Mouse (Mus musculus): ENCODE results near the gene Spn. TPM values are rescaled to one million over a fixed set of nuclear protein-coding genes. Genes with fewer than 3 reads are reported as not detected.

The Spn gene
- polyA plus RNA-seq, 1 experiment from 2014 or later, result not detected

DNA sequence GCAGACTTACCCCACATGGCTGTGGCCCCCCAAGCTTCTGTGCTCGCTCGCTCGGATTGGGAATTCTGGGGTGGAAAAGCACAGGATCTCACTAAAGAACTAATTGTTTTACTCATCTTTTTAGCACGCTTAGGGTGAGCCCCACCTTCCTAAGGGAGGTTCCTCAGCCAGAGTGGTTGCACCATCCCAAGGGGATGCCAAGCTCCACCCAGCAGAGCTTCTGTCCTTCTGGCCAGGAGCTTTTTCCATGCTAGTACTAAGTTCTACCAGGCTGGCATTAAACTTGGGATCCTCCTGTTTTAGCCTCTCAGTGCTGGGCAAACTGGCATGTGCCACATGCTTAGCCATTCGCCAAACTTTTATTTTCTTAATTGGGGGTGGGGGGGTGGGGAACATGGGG lies 24.9 kb upstream of the Spn start:
- ATAC-seq (ENCODE audit: insufficient number of reproducible peaks, insufficient read depth, low FRiP score, low TSS enrichment), result no peak
- H3K27ac ChIP-seq, result no peak overlapping the region
- H3K4me2 ChIP-seq (replicated peaks), result no peak overlapping the region
- no peaks in the 10 kb centered on the region for H3K4me1 ChIP-seq
- WGBS, result 83% methylated on average over 5 of the region's 5 CpGs
- H3K9ac ChIP-seq, result no peak overlapping the region
- H3K4me3 ChIP-seq, result no peak overlapping the region
- H3K36me3 ChIP-seq, result no peaks in the 10 kb centered on the region
- H3K9me3 ChIP-seq, result no peaks in the 10 kb centered on the region
- H3K27me3 ChIP-seq, result no peaks in the 10 kb centered on the region

DNA sequence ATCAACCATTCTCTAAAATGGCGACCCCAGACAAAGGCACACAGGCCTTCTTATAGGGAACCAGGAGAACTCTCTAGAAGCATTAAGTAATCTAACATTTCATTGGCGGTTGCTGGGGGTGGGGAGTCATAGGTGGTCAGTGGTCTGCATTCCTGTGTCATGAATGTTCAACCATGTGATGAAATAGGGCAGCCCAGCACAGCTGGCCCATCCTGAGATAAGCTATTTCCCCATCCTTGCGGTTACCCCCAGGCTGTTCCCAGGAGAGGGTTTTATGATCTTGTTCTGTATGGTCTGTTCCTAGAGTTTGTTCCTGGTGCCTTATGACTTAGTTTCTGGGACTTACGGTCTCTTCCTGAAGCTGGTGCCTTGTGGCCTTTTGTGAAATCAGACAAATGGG lies 19.9 kb upstream of the Spn start:
- WGBS, result 89% methylated on average over 4 of the region's 4 CpGs
- Histone ChIP-seq H3K9ac (no peak overlapping the region), H3K4me1 (no peaks in the 10 kb centered on the region), H3K9me3 (no peaks in the 10 kb centered on the region), H3K27ac (no peak overlapping the region), H3K4me3 (no peak overlapping the region), H3K4me2 (replicated peaks) (no peak overlapping the region), H3K27me3 (no peaks in the 10 kb centered on the region), H3K36me3 (no peaks in the 10 kb centered on the region)
- ATAC-seq (ENCODE audit: insufficient number of reproducible peaks, insufficient read depth, low FRiP score, low TSS enrichment), result no peak

DNA sequence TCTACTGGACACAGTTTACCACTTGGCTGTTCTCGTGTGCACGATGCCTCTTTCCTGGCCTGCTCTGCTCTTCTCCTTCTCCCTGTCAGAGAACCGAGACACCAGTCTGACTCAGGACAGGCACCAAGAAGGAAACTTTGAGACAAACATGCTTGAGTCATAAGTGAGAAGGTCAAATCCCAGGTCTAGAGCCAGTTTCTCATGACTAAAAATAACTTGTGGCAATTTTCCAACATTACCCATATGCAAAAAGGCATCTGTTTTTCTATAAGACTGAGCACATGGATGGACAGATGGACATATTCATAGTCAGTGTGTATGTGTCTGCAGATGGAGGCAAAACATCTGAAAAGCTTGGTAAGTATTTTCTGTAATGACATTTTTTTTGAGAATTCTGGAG lies 15.9 kb upstream of the Spn start:
- H3K4me2 ChIP-seq (replicated peaks), result no peak overlapping the region
- H3K4me3 ChIP-seq, result no peak overlapping the region
- H3K36me3 ChIP-seq, result no peaks in the 10 kb centered on the region
- H3K27me3 ChIP-seq, result no peaks in the 10 kb centered on the region
- no peaks in the 10 kb centered on the region for H3K4me1 ChIP-seq
- no peaks in the 10 kb centered on the region for H3K9me3 ChIP-seq
- no peak for ATAC-seq (ENCODE audit: insufficient number of reproducible peaks, insufficient read depth, low FRiP score, low TSS enrichment)
- 86% methylated on average over 3 of the region's 3 CpGs for WGBS
- no peak overlapping the region for H3K27ac ChIP-seq
- no peak overlapping the region for H3K9ac ChIP-seq

DNA sequence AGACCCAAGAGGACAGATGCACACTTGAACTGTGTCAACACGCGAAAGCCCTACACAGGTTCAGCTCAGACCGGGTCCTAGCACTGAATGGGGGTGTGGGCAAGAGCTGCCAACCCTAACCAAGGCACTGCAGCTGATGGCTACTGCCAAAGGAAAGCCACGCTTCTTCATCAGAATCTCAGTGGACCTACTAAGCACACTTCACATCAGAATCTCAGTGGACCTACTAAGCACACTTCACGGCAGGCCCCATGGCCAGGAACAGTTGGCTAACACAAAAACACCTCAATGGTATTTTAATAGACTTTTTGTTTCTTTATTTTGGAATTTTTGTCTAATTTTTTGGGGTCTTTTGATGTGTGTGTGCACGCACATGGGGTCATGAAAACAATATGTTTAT lies 14.8 kb upstream of the Spn start:
- Histone ChIP-seq H3K36me3 (no peaks in the 10 kb centered on the region), H3K9ac (no peak overlapping the region), H3K4me2 (replicated peaks) (no peak overlapping the region), H3K4me3 (no peak overlapping the region), H3K4me1 (no peaks in the 10 kb centered on the region), H3K9me3 (no peaks in the 10 kb centered on the region), H3K27me3 (no peaks in the 10 kb centered on the region), H3K27ac (no peak overlapping the region)
- 89% methylated on average over 6 of the region's 6 CpGs for WGBS
- no peak for ATAC-seq (ENCODE audit: insufficient number of reproducible peaks, insufficient read depth, low FRiP score, low TSS enrichment)

DNA sequence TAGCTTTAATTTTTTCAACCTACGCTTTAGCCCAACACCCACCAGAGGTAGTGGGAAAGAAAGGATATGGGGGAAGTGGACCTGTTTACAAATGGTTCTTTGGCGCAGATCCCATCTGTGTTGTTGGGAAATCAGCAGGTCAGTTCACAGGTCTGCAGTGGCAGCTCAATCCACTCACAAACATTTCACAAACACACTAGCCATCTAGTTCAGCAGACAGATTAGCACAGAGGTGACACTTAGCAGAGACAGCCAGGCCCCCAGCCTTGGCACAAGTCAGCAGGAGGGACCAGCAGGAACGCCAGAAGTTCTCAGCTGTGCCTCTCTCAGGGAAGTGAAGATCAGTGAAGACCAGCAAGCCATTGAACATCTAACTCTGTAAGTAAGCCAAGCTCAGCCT lies 10.3 kb upstream of the Spn start:
- no peaks in the 10 kb centered on the region for H3K36me3 ChIP-seq
- no peaks in the 10 kb centered on the region for H3K9me3 ChIP-seq
- no peak overlapping the region for H3K27ac ChIP-seq
- no peak for ATAC-seq (ENCODE audit: insufficient number of reproducible peaks, insufficient read depth, low FRiP score, low TSS enrichment)
- no peak overlapping the region for H3K4me3 ChIP-seq
- no peaks in the 10 kb centered on the region for H3K27me3 ChIP-seq
- no peak overlapping the region for H3K4me2 ChIP-seq (replicated peaks)
- H3K9ac ChIP-seq, result no peak overlapping the region
- WGBS, result 78% methylated on average over 3 of the region's 3 CpGs
- no peaks in the 10 kb centered on the region; the same call in 1 of the 2 replicates for H3K4me1 ChIP-seq

DNA sequence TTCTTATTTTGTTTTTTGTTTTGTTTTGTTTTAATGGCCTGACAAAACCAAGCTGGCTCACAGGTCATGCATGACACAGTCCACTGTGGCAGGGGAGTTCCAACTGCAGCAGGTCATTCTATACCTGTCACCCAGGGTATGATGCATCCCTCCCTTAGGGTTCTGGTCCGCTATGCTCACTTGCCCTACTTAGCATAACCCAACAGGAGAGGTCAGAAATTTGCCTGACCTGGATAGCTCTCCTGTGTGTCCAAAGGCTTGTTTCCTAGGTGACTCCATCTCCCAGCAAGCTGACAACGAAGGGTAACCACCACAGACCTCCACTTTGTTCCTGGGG lies 8.6 kb upstream of the Spn start:
- H3K36me3 ChIP-seq, result no peaks in the 10 kb centered on the region
- H3K27ac ChIP-seq, result no peak overlapping the region
- no peaks in the 10 kb centered on the region; the same call in 1 of the 2 replicates for H3K4me1 ChIP-seq
- H3K9ac ChIP-seq, result no peak overlapping the region
- 48% methylated on average over 2 of the region's 2 CpGs for WGBS
- no peak overlapping the region for H3K4me3 ChIP-seq
- no peak overlapping the region for H3K4me2 ChIP-seq (replicated peaks)
- no peaks in the 10 kb centered on the region for H3K27me3 ChIP-seq
- H3K9me3 ChIP-seq, result no peaks in the 10 kb centered on the region
- ATAC-seq (ENCODE audit: insufficient number of reproducible peaks, insufficient read depth, low FRiP score, low TSS enrichment), result no peak

DNA sequence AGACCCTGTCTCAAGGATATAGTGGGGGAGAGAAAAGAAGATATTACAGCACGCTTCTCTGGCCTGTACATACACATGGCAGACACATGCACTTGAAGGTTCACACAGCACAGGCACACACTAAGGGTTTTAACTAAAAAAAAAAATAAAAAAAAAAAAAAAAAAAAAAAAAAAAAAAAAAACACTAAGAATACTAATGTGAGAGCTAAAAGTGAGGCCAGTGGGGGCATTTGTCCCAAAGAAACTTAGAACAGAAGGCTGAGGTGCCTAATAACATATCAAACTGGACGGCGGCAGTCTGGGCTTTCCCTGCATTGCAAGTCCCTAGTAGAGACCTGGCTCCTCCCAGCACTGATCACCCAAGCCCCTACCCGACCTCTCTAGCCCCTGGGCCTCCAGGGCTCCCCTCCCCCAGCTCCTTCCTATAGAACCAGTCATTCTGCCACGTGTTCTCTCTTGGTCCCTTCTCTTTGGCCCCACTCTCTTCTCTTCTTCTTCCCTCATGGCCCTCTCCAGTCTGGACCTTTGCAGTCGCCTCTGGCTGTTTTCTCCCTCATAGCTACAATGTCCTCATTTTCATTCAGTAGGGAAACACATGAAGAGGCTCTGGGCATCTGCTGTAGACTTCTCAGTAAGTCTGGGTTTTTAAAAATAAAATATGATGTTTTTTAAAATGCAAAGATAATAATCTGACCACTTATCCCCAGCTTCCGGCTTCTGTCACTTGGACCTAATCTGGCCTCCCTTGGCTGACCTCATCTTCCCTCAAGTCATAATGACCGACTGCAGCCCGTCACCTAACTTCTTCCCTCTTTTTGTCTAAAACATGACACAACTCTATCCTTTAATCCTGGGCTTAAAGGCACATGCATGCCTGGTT lies 8.0 kb upstream of the Spn start:
- Histone ChIP-seq H3K4me3 (no peak overlapping the region), H3K36me3 (no peaks in the 10 kb centered on the region), H3K9me3 (no peaks in the 10 kb centered on the region), H3K27ac (no peak overlapping the region), H3K9ac (no peak overlapping the region), H3K4me1 (no peaks in the 10 kb centered on the region; the same call in 1 of the 2 replicates), H3K4me2 (replicated peaks) (no peak overlapping the region), H3K27me3 (no peaks in the 10 kb centered on the region)
- ATAC-seq (ENCODE audit: insufficient number of reproducible peaks, insufficient read depth, low FRiP score, low TSS enrichment), result no peak
- WGBS, result 43% methylated on average over 9 of the region's 9 CpGs

DNA sequence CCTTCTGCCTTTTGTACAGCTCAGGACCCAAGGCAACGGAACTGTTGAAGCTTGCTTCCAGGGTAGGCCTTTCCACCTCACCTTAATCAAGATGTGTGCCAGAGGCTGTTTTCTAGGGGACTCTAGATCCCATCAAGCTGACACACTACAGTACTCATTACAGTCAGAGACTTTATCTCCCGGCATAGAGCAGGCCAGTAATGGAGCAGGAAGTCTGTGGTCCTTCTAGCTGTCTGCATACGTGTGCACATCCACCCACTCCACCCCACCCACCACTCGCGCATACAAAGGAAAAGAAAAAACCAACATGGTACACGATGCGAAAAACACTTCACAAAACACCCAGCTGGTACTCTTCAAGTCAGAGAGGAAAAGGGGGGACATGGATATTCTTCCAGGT lies 6.8 kb upstream of the Spn start:
- Histone ChIP-seq H3K4me3 (no peak overlapping the region), H3K36me3 (no peaks in the 10 kb centered on the region), H3K27me3 (no peaks in the 10 kb centered on the region), H3K9me3 (no peaks in the 10 kb centered on the region), H3K4me2 (replicated peaks) (no peak overlapping the region), H3K4me1 (no peaks in the 10 kb centered on the region; the same call in 1 of the 2 replicates), H3K9ac (no peak overlapping the region), H3K27ac (no peak overlapping the region)
- 87% methylated on average over 7 of the region's 7 CpGs for WGBS
- ATAC-seq (ENCODE audit: insufficient number of reproducible peaks, insufficient read depth, low FRiP score, low TSS enrichment), result no peak

DNA sequence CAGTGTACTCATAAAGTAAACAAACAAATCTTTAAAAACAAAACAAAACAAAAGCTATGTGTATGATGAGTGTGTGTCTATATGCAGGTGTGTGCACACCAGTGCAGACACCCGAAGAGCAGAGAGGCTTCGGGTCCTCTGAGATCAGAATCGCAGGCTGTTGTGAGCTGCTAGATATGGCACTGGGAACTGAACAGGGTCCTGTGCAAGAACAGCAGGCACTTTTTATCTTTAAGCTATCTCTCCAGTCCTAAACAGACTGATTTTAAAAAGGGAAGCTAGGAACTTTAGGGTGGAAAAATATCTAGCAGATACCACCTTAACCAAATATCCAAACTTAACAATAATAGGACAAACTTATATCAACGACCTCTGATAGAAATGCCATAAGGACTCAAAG lies 5.0 kb upstream of the Spn start:
- Histone ChIP-seq H3K4me1 (no peaks in the 10 kb centered on the region; the same call in 1 of the 2 replicates), H3K27me3 (no peaks in the 10 kb centered on the region), H3K27ac (no peak overlapping the region), H3K4me2 (replicated peaks) (no peak overlapping the region), H3K9ac (no peak overlapping the region), H3K36me3 (no peaks in the 10 kb centered on the region), H3K4me3 (no peak overlapping the region), H3K9me3 (no peaks in the 10 kb centered on the region)
- WGBS, result 89% methylated on average over 4 of the region's 4 CpGs
- no peak for ATAC-seq (ENCODE audit: insufficient number of reproducible peaks, insufficient read depth, low FRiP score, low TSS enrichment)

DNA sequence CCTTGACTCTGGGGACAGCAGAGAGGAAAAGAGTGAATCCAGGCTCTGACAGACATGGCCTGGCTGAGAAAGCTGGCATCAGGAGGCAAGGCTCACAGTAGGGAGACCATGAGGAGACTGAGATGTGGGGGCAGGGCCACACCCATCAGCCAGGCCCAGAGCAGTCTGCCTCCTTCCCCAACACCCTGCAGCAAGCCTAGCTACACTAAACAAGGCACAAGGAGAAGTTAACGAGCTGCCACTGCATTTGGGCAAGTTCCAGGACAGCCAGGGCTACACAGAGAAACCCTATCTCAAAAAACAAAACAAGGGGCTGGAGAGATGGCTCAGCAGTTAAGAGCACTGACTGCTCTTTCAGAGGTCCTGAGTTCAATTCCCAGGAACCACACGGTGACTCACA lies 4.6 kb upstream of the Spn start:
- H3K9me3 ChIP-seq, result no peaks in the 10 kb centered on the region
- H3K9ac ChIP-seq, result no peak overlapping the region
- H3K27ac ChIP-seq, result no peak overlapping the region
- H3K4me3 ChIP-seq, result no peak overlapping the region
- no peaks in the 10 kb centered on the region for H3K36me3 ChIP-seq
- H3K4me1 ChIP-seq, result no peaks in the 10 kb centered on the region; the same call in 1 of the 2 replicates
- WGBS, result 41% methylated on average over 2 of the region's 2 CpGs
- H3K27me3 ChIP-seq, result no peaks in the 10 kb centered on the region
- no peak overlapping the region for H3K4me2 ChIP-seq (replicated peaks)
- ATAC-seq (ENCODE audit: insufficient number of reproducible peaks, insufficient read depth, low FRiP score, low TSS enrichment), result no peak

DNA sequence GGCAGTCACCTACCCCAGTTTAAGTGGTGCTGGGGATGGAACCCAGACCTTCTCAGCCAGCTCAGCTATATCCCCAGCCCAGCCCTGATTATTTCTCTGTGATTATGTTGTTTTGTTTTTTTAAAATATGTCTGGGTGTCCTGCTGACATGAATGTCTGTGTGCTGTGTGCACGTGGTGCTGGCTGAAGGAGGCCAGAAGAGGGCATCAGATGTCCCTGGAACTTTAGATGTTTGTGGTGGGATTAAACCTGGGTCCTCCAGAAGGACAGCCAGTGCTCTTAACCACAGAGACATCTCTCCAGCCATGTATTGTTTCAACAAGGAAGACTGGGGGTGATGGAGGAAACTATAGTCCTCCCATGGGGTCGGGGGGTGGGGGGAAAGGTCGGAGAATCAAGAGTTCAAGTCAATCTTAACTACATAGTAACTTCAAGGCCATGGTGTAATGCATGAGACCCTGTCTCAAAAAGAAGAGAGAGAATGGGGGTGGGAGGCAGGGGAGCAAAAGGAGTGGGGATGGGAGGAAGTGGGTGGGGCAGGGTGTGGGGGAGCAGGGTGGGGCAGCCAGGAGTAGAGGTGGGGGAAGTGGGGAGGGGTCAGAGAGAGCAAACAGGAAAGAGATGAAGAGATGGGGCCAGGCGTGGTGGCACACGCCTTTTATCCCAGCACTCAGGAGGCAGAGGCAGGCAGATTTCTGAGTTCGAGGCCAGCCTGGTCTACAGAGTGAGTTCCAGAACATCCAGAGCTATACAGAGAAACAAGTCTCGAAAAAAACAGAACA lies 3.2 kb upstream of the Spn start:
- no peak for ATAC-seq (ENCODE audit: insufficient number of reproducible peaks, insufficient read depth, low FRiP score, low TSS enrichment)
- H3K9me3 ChIP-seq, result no peaks in the 10 kb centered on the region
- H3K4me2 ChIP-seq (replicated peaks), result no peak overlapping the region
- WGBS, result 68% methylated on average over 7 of the region's 7 CpGs
- H3K27me3 ChIP-seq, result no peaks in the 10 kb centered on the region
- no peak overlapping the region for H3K4me3 ChIP-seq
- H3K27ac ChIP-seq, result no peak overlapping the region
- no peak overlapping the region for H3K9ac ChIP-seq
- H3K4me1 ChIP-seq, result no peaks in the 10 kb centered on the region; the same call in 1 of the 2 replicates
- no peaks in the 10 kb centered on the region for H3K36me3 ChIP-seq

DNA sequence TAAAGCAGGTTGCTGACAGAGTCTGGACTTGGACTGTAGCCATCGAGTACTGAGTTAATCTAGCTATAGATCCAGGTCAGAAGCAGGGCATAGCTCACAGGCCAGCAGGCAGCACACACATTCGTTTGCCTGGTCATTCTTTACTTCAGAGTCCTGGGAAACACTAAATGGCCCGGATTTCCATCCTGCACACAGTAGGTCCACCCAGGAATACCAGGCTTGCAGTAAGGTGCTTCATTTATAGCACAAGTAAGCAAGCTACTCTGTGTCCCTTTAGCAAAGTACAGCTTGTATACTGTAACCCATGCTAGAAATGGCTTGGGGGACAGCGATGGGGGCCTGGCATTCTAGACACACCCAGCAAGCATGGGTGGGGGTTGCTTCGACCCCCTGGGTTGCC lies 1.9 kb upstream of the Spn start:
- no peaks in the 10 kb centered on the region for H3K27me3 ChIP-seq
- H3K9me3 ChIP-seq, result no peaks in the 10 kb centered on the region
- no peak overlapping the region for H3K9ac ChIP-seq
- H3K27ac ChIP-seq, result no peak overlapping the region
- no peaks in the 10 kb centered on the region for H3K4me1 ChIP-seq
- H3K36me3 ChIP-seq, result no peaks in the 10 kb centered on the region
- 65% methylated on average over 5 of the region's 5 CpGs for WGBS
- no peak overlapping the region for H3K4me2 ChIP-seq (replicated peaks)
- H3K4me3 ChIP-seq, result no peak overlapping the region
- no peak for ATAC-seq (ENCODE audit: insufficient number of reproducible peaks, insufficient read depth, low FRiP score, low TSS enrichment)

All from embryonic facial prominence, embryonic 12.5 days (tissue).